Mouse (Mus musculus) heart, postnatal 0 days (tissue): ENCODE data around the gene Snx27.

ENCODE experiments used
- CTCF ChIP-seq: IDR thresholded peaks from 2 replicates; pipeline ENCODE4 v1.5.1; 2016; ENCODE audit warnings: antibody characterized with exemption, control low read depth, low read depth
- EP300 ChIP-seq: IDR thresholded peaks from 2 replicates; pipeline ENCODE4 v1.6.1; 2016; ENCODE audit warnings: antibody characterized with exemption, low read depth

DNA sequence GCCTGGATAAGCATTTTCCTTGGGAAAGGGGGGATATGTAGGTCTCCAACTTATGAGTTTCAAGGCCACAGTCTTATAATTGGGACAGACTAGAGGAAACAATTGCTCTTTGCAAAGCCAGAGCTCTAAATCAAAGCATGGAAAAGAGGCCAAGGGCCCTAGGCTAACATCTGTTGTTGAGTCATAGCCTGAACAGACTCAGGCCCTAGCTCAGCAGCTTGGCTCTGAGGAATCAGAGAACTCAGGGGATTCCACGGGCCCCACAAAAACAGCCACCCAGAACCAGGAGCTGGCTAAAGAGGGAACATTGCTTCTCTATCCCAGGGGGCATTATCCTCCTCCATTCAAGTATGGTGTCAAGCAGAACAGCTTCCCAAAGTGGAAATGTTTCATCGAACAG lies 28.1 kb upstream of the Snx27 start:
- TF ChIP-seq CTCF (no peak), EP300 (no peak)
